Mouse (Mus musculus): ENCODE measurements around the gene Anp32a. TPM values are rescaled to one million over a fixed set of nuclear protein-coding genes. Genes with fewer than 3 reads are reported as not detected.

Gene Anp32a
- polyA plus RNA-seq, 1 experiment from 2014 or later, result 246 TPM

DNA sequence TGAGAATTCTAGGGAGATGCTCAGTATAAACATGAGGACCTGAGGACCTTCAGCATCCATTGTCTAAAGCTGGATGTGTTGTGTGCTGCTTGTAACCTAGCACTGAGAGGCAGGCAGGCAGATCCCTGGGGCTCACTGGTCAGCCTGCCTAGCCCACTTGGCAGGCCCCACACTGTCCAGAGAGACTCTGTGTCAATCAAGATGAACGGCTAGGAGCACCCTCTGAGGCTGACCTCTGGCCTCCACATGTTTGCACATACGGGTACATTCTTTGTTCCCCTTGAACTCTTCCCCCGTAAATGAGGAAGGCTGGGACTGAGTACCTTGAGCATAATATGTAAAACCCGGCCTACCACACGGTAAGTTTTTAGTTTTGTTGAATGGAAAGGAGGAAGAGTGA, 39.3 kb downstream of the Anp32a start:
- Histone ChIP-seq H3K27me3 (ENCODE audit: low read depth, poor library complexity, severe bottlenecking) (no peaks in the 10 kb centered on the region), H3K27ac (no peak overlapping the region), H3K4me3 (no peak overlapping the region), H3K4me1 (0 out of 2 replicates have a peak, but pooled peaks cover 4% of the 10 kb centered on the region), H3K36me3 (peaks cover 53% of the 10 kb centered on the region), H3K9me3 (replicated peaks) (no peaks in the 10 kb centered on the region)
- WGBS, result 72% methylated on average over 5 of the region's 5 CpGs
- DNase-seq (ENCODE audit: low spot score), result no peak

DNA sequence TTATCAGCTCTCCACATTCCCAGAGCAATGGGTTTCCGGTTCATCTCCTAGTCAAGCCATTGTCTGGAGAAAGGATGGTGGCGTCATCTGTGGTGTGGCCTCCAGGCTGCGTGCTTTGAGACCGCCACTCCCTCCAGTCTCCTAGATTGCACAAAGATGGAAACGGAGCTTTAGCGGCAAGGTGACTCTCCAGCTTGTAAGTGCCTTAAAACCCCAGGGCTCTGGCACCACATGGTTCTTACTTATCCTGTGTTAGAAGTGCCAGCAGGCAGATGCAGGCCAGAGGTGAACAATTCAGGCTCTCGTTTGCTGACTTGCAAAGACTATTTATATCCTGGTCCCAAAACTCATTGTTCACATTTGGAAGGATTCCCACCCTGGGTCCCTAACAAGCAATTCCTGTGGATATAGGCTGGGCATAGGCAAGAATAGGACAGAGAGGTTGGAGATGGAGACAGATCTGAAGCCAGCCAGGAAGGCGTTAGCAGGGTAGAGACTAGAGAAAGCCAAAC, 40.4 kb downstream of the Anp32a start:
- H3K36me3 ChIP-seq, result peaks cover 42% of the 10 kb centered on the region
- H3K27ac ChIP-seq, result no peak overlapping the region
- no peak for DNase-seq (ENCODE audit: low spot score)
- 71% methylated on average over 8 of the region's 8 CpGs for WGBS
- H3K27me3 ChIP-seq (ENCODE audit: low read depth, poor library complexity, severe bottlenecking), result no peaks in the 10 kb centered on the region
- no peak overlapping the region for H3K4me3 ChIP-seq
- H3K9me3 ChIP-seq (replicated peaks), result no peaks in the 10 kb centered on the region
- 0 out of 2 replicates have a peak, but pooled peaks cover 4% of the 10 kb centered on the region for H3K4me1 ChIP-seq

DNA sequence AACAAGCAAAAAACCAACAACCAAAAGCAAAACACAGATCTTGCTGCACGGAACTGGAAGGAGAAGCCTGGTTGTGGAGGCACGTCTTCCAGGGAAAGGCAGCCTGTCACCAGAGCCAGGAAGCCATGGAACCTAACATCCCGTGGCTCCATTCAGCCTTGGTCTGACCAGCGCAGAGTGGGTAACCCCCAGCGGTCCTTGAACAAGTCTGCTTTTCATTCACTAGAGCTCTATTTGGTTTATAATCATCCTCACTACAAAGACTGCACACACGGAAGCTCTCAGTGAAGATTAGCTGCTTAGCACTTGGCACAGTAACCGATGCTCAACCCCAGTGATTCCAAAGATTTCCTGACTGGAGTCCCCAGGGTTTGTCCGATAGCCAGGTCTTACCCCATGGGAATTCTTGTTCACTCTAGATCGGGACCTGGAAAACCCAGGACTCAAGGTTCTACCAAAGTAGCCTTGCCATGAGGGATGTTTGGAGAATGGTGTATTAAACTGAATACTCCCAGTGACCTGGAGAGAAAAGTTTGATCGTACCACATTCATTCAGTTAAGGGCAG, 41.5 kb downstream of the Anp32a start:
- Histone ChIP-seq H3K36me3 (peaks cover 30% of the 10 kb centered on the region), H3K4me1 (0 out of 2 replicates have a peak, but pooled peaks cover 4% of the 10 kb centered on the region), H3K9me3 (replicated peaks) (no peaks in the 10 kb centered on the region), H3K27ac (no peak overlapping the region), H3K27me3 (ENCODE audit: low read depth, poor library complexity, severe bottlenecking) (no peaks in the 10 kb centered on the region), H3K4me3 (no peak overlapping the region)
- 86% methylated on average over 10 of the region's 10 CpGs for WGBS
- DNase-seq (ENCODE audit: low spot score), result no peak

DNA sequence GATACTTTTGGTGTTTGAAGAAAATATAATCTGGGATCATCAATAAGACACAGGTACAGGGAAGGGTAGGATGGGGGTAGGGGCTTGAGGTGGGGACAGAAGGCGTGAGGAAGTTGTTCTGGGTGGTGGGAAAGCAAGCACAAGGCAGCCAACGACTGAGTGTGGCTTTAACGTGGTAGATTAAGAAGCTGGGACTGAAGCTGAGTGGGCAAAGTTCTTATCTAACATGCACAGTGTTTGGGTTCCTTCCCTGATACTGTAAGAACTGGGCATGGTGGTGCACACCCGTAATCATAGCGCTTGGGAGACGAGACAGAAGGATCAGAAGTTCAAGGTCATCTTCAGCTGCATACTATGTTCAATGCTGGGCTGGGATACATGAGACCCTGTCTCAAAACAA, 44.0 kb downstream of the Anp32a start:
- WGBS, result 91% methylated on average over 6 of the region's 6 CpGs

DNA sequence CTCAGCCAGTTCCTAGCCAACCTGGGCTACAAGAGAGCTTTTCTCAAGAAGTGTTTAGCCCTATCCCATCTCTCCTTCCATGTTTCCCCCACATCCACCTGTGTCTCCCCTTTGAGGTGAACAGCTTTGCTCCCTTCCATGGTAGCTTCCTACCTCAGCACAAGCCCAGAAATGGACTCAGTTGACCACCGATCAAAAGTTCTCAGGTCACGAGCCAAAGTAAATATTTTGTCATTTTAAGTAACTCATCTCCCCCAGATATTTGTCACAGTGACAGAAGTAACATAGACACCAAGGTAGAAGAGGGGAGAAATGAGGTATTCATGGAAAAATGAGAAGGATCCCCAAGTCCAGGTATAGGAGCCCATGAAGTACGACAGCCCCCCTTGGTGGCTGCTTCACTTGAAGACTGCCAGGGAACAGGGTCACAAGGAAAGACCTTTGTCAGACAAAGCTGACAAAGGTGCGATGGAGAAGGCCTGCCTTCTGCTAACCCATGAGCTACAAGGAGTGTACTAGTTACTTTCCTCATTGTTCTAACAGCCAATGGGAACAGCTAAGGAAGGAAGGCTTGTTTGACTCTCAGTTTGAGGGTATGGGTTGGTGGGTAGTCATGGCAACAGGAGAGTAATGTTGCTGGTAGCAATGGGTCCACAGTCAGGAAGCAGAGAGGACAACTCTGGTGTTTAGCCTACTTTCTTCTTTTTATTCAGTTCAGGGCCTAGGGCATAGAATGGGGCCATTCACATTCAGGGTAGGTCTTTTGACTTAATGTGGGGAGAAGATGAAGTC, 44.8 kb downstream of the Anp32a start:
- Histone ChIP-seq H3K4me1 (0 out of 2 replicates have a peak, but pooled peaks cover 4% of the 10 kb centered on the region), H3K36me3 (no peaks in the 10 kb centered on the region), H3K27me3 (ENCODE audit: low read depth, poor library complexity, severe bottlenecking) (no peaks in the 10 kb centered on the region), H3K4me3 (no peak overlapping the region), H3K9me3 (replicated peaks) (no peaks in the 10 kb centered on the region), H3K27ac (no peak overlapping the region)
- WGBS, result 91% methylated on average over 4 of the region's 4 CpGs
- no peak for DNase-seq (ENCODE audit: low spot score)

More for the DNA sequence above, 44.0 kb downstream of the Anp32a start:
- H3K4me1 ChIP-seq, result 0 out of 2 replicates have a peak, but pooled peaks cover 4% of the 10 kb centered on the region
- H3K27ac ChIP-seq, result no peak overlapping the region
- H3K27me3 ChIP-seq (ENCODE audit: low read depth, poor library complexity, severe bottlenecking), result no peaks in the 10 kb centered on the region
- H3K4me3 ChIP-seq, result no peak overlapping the region
- H3K9me3 ChIP-seq (replicated peaks), result no peaks in the 10 kb centered on the region
- DNase-seq (ENCODE audit: low spot score), result no peak
- H3K36me3 ChIP-seq, result peaks cover 8% of the 10 kb centered on the region

DNA sequence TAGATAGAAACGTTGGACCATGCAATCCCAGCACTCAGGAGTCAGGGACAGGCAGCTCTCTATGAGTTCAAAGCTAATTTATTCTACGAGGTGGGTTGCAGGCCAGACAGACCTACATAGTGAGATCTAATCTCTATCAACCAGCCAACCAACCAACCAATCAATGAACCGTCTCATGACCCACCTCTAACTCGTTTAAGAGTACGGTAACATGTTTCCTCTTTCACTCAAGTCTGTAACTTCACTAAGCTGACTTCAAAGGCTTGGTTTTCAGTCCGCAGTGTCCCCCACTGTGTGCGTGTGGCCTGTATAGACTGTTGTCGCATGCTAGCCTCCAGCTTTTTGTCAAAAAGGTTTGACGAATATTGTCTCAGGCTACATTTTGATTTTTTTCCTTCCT, 48.6 kb downstream of the Anp32a start:
- H3K27me3 ChIP-seq (ENCODE audit: low read depth, poor library complexity, severe bottlenecking), result no peaks in the 10 kb centered on the region
- H3K27ac ChIP-seq, result no peak overlapping the region
- no peaks in the 10 kb centered on the region for H3K36me3 ChIP-seq
- no peaks in the 10 kb centered on the region for H3K4me1 ChIP-seq
- no peak for DNase-seq (ENCODE audit: low spot score)
- no peak overlapping the region for H3K4me3 ChIP-seq
- WGBS, result 72% methylated on average over 9 of the region's 9 CpGs
- H3K9me3 ChIP-seq (replicated peaks), result no peaks in the 10 kb centered on the region

DNA sequence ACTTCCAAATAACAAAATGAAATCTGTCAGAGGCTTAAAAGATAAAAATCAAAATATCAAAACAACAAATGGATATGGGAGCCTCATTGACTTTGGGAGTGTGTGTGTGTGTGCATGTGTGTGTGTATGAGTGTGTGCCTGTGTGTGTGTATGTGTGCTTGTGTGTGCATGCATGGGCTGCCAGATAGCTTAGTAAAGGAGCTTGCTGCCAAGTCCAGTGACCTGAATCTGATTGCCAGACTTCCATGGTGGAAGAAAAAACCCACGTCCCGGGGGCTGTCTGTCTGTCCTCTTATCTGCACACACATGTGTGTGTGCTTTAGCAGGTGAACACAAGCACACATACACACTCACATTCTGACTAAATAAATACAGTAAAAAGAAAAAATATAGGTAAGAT, 52.4 kb downstream of the Anp32a start:
- no peak for DNase-seq (ENCODE audit: low spot score)
- H3K27ac ChIP-seq, result no peak overlapping the region
- H3K9me3 ChIP-seq (replicated peaks), result no peaks in the 10 kb centered on the region
- 88% methylated on average over 2 of the region's 2 CpGs for WGBS
- no peaks in the 10 kb centered on the region for H3K4me1 ChIP-seq
- H3K4me3 ChIP-seq, result no peak overlapping the region
- no peaks in the 10 kb centered on the region for H3K36me3 ChIP-seq
- no peaks in the 10 kb centered on the region for H3K27me3 ChIP-seq (ENCODE audit: low read depth, poor library complexity, severe bottlenecking)

DNA sequence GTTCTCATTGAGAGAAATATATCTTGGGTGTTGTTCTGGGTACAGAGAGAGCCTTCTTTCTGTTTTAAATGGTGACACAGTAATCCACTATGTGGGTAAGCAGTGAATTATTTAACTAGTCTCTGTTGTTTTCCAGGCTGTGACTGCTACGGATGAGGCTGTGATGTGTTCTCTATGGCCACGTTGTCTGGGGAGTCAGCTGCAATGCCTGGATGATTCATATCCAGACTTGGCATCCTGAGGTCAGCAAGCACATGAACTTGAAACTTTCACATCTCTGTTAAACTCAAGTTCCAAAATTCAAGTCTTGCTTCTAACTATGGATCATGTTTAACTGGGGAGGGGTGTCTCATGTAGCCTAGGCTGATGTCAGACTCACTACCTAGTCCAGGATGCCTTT, 53.1 kb downstream of the Anp32a start:
- no peak for DNase-seq (ENCODE audit: low spot score)
- Histone ChIP-seq H3K4me3 (no peak overlapping the region), H3K27me3 (ENCODE audit: low read depth, poor library complexity, severe bottlenecking) (no peaks in the 10 kb centered on the region), H3K36me3 (no peaks in the 10 kb centered on the region), H3K9me3 (replicated peaks) (no peaks in the 10 kb centered on the region), H3K27ac (no peak overlapping the region), H3K4me1 (no peaks in the 10 kb centered on the region)
- WGBS, result 76% methylated on average over 2 of the region's 2 CpGs

DNA sequence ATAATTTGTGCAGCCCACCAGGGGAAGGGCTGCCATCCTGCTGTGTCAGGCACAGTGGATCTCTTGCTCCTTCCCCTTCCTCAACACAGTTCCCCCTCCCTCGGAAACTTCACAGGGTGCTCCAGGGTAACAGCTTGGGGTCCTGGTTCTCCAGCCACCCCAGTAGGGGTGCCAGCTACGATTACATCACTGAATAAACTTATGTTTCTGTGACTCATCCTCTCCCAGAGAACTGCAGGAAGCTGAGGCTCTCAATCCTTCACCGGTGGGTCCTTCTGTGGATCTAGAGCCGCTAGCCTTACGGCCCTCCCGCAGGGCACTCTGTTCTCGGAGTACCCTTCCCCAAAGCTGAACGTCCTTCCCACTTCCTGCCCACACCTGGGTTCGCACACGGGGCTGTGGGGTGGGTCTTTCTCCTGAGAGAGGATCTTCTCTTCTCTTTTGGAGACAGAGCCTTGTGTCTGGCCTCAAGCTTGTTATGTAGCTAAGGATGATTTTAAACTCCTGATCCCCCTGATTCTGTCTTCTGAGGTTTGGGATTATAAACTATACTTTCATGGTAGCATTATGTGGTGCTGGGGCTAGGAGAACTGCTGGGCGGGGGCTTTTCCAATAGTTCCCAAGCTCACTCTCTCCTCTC, 59.6 kb downstream of the Anp32a start:
- DNase-seq (ENCODE audit: low spot score), result no peak
- WGBS, result 60% methylated on average over 11 of the region's 11 CpGs
- H3K27me3 ChIP-seq (ENCODE audit: low read depth, poor library complexity, severe bottlenecking), result no peaks in the 10 kb centered on the region
- peaks cover 7% of the 10 kb centered on the region for H3K4me1 ChIP-seq
- no peaks in the 10 kb centered on the region for H3K9me3 ChIP-seq (replicated peaks)
- no peak overlapping the region for H3K4me3 ChIP-seq
- H3K27ac ChIP-seq, result no peak overlapping the region
- H3K36me3 ChIP-seq, result no peaks in the 10 kb centered on the region

DNA sequence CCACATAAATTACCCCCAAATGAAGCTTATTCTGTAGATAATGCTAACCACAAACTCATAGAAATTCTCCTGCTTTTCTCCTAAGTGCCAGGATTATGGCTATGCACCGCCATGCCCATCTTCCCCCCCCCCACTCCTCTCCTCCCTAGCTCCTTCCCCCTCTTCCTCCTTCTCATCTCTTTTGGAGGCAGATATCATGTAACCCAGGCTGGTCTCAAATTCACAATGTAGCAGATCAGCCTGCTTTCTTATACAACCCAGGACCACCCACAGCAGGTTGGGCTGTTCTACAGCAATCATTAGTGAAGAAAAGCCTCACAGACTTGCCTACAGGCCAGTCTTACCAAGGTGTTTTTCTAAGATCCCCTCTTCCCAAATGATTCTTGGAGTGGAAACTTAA, 60.5 kb downstream of the Anp32a start:
- Histone ChIP-seq H3K27ac (no peak overlapping the region), H3K4me3 (no peak overlapping the region), H3K27me3 (ENCODE audit: low read depth, poor library complexity, severe bottlenecking) (no peaks in the 10 kb centered on the region), H3K4me1 (peaks cover 7% of the 10 kb centered on the region), H3K36me3 (no peaks in the 10 kb centered on the region), H3K9me3 (replicated peaks) (no peaks in the 10 kb centered on the region)
- 70% methylated on average over 1 of the region's 1 CpGs for WGBS
- no peak for DNase-seq (ENCODE audit: low spot score)

DNA sequence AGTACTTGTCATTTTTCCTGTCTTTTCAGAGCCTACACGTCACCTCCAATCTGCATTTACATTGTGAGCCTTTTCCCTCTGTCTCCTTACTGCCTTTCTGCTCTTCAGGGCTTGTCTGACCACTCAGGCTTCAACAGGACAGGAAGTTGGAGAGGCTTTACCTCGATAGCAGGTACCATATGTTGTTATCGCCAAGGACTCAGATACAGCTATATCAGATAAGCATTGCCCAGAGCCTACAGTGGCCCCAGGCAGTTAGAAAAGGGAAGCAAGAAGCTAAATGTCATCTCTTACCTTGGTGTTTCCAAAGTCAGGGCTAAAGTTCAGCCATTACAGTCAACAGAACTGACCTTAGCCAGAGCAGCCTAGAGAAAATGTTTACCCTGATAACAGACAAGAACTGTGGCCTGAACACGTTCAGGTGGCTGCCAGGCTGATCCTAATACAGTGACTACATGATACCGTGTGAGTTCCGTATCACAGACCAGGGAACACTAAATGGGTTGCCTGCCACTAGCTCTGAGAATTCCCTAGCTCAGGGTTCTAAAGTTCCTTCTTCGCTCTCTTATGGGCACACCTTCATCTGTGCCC, 65.4 kb downstream of the Anp32a start:
- WGBS, result 88% methylated on average over 7 of the region's 7 CpGs
- Histone ChIP-seq H3K36me3 (no peaks in the 10 kb centered on the region), H3K27me3 (ENCODE audit: low read depth, poor library complexity, severe bottlenecking) (no peaks in the 10 kb centered on the region), H3K4me1 (peaks cover under 1% of the 10 kb centered on the region), H3K27ac (no peak overlapping the region), H3K4me3 (no peak overlapping the region), H3K9me3 (replicated peaks) (no peaks in the 10 kb centered on the region)
- DNase-seq (ENCODE audit: low spot score), result no peak

DNA sequence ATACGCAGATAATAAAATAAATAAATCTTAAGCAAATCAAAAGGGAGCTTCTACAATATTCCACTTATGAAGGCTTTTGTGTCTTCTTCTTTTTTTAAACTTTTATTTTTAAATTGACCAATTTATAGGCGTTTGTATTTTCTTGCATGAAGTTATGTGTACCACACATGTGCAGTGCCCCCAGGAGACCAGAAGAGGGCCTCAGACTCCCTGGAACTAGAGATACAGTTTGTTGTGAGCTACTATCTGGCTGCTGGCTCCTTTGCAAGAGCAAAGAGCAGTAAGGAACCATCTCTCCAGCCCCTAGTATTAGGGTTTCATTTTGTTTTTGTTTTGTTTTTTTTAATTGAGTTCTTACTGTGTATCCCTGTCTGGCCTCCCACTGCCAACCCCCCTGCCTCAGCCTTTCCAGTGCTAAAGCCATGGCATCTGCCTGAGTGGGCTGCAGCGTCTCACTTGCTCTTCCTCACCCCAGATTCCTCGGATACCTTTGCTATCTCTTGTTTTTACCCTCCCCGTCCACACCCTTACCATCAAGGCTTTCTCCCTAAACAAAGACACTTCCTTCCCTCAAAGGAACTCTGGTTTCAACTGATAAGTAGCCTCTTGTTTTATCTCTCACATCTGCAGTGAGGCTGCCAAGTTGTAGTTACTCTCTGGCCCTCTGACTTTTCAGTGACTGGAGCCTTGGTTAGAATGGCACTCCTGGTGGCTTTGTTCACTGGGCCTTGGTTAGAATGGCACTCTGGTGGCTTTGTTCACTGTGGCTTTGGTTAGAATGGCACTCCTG, 66.5 kb downstream of the Anp32a start:
- no peaks in the 10 kb centered on the region for H3K9me3 ChIP-seq (replicated peaks)
- no peak overlapping the region for H3K4me3 ChIP-seq
- no peak for DNase-seq (ENCODE audit: low spot score)
- no peaks in the 10 kb centered on the region for H3K4me1 ChIP-seq
- no peaks in the 10 kb centered on the region for H3K27me3 ChIP-seq (ENCODE audit: low read depth, poor library complexity, severe bottlenecking)
- WGBS, result 79% methylated on average over 5 of the region's 5 CpGs
- H3K27ac ChIP-seq, result no peak overlapping the region
- H3K36me3 ChIP-seq, result no peaks in the 10 kb centered on the region
